Mouse (Mus musculus): ENCODE data around the gene Xrra1. TPM values are rescaled to one million over a fixed set of nuclear protein-coding genes. Genes with fewer than 3 reads are reported as not detected.
"Not testable (repeated sequence)": the region's sequence is repeated elsewhere in the genome, so short reads cannot be mapped to it uniquely, and the experiment has no call there.

Gene Xrra1
- total RNA-seq, 2 experiments from 2014 or later: not detected

DNA sequence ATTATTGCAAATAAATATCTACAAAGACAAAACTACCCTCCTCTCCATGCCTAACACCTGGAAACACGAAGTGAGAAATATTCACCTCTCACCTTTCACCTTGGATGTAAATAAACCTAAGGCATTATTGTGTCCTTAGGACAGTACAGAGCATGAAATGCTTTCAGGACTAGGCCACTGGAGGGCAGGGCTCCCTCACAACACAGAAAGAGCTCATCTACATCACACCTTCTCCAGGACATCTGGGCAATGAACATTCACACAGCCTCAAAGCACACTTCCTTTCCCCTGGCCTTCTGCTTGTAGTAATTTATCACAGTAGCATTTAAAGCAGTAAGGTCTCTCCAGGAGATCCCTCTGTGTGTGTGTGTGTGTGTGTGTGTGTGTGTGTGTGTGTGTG lies 76.8 kb downstream of the Xrra1 start:
- intact Hi-C loops (cut with DNase I): no loop called here

DNA sequence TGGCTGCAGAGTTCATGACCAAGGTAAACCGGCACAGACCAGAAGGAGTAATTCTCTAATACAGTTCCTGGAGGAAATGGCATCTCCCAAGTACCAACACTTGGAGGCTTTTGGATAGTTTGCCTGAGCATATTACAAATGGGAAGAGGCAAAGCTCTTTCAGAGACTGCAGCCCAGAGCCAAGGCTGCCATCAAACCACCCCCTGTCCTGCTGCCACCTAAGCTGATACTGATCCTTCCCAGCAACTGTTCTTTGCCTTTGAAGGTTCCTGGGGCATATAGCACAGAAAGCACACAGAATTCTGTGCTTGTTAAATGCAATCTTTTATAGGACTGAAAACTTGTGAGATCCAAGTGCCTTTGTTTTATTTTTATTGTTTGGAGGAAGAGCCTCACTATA lies 81.8 kb downstream of the Xrra1 start:
- DNase-seq: no peak
- intact Hi-C loops (cut with DNase I): no loop called here

More for the DNA sequence above, 76.8 kb downstream of the Xrra1 start:
- no peak for DNase-seq

DNA sequence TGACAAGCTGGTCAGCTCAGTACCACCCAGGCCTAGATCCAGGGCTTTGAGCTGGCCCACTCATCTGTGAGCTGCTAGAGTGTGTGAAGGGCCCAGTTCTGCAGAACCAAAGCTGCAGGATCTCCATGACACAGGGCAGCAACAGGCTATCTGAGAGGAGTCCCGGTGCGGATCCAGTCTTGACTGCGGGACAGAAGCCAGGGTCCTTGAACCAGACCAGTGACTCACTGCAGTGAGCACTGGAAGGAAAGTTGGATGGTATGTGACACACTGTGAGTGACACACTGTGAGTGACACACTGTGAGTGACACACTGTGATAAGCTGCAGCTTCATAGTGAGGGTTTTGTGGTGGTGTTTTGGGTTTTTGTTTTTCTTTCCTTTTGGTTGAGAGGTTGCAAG lies 85.6 kb downstream of the Xrra1 start:
- intact Hi-C loops (cut with DNase I): no loop called here
- no peak for DNase-seq

DNA sequence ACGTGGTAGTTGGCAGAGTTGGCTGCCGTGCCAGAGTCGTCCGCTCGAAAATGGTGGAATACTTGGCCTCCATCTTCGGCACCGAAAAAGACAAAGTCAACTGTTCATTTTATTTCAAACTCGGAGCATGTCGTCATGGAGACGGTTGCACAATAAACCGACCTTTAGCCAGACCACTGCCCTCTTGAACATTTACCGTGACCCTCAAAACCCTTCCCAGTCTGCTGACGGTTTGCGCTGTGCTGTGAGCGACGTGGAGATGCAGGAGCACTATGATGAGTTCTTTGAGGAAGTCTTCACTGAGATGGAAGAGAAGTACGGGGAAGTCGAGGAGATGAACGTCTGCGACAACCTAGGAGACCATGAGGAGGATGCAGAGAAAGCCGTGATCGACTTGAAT lies 86.1 kb downstream of the Xrra1 start:
- intact Hi-C loops (cut with DNase I); DNase-seq: not testable (repeated sequence)

DNA sequence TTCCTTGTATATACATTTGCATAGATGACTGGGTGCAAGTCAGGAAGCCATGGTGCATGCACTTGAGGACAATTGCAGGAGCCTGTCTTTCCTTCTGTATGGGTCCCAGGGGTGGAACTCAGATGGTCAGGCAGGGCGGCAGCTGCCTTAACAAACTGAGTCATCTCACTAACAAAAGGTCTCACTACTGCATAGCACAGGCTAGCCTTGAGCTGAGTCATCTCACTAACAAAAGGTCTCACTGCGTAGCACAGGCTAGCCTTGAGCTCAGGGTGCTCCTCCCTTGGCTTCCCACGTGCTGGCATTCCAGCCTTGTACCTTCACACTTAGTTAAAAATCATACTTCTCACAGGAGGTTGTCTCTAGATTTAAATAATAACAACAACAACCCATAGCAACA lies 87.0 kb downstream of the Xrra1 start:
- intact Hi-C loops (cut with DNase I): no loop called here
- DNase-seq: no peak

DNA sequence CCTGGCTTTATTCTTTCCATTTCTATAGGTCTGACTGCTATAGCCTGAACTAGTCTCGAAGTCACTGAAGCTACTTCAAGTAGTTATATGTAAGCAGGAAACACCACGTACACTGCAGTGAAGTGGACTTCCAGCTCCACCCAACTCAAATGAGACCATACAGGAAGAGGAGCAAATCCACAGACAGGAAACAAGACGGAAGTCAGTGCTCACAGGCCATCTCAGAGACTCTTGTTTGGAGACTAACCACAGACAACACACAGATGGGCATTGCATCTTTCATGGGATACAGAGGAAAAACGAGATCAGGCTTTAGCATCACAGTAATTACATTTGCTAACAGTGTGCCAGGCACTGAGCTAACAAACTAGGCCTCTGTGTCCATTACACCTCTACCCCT lies 87.4 kb downstream of the Xrra1 start:
- intact Hi-C loops (cut with DNase I): no loop called here

DNA sequence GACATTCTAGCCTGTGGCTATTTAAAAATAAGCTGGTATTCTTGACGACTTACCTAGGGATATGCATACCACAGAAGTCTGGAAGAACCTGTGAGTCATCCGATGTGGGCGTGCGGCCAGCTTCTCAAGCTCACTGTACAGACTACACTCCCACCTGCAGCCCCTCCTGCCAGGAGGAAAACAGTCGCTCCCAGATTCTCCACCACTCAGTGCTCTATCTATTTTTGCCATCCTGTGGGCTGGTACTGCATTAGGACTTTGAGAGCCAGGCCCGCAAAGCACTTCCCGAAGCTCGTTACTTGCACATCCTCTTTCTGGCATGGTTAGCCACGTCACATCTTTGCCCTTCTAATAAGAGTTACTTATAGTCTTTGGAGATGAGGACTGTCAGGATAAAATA lies 88.4 kb downstream of the Xrra1 start:
- DNase-seq: no peak
- intact Hi-C loops (cut with DNase I): no loop called here

More for the DNA sequence above, 87.4 kb downstream of the Xrra1 start:
- DNase-seq: no peak

DNA sequence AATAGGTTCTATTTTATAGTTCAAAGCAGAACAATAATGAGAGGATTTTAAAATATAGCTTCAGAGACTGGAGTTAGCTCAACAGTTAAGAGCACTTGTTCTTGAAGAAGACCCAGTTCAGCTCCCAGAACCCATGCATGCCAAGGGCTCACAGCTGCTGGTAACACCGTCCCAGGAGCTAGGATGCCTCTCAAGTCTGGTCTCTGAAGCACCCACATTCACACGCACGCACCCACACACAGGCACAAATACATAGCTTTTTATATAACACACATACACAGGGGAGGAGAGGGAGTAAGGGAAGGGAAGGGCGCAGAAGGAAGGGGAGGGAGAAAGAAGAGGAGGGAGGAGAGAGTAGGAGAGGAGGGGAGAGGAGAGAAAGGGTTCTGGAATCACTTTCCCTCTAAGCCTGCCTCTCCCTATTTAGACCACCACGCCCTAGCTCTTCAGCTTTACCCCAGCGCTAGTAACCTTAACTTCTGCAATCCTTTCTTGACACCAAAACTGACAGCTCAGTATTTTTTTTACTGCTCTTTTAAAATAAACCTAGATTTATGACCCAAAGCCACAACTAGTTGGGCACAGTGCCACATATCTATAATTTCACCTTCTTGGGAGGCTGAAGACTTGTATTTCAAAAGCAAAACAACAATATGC lies 94.7 kb downstream of the Xrra1 start:
- intact Hi-C loops (cut with DNase I): no loop called here
- DNase-seq: no peak

DNA sequence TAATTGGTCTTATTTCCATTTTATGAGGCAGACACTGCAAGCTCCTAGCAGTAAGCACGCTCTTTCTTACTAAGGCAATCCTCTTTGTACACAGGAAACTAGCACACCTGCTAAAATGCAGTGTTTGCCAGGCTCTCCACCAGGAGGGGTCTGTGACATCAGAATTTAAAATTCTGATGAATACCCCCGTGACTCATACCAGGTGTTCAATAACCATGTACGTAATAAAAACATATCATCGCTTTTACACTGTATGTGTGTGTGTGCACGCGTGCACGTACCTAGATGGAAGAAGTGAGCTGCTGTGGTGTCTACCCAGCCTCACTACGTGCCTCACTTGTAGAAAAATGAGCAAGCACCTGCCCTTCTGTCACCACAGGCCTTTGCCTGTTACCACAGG lies 95.3 kb downstream of the Xrra1 start:
- intact Hi-C loops (cut with DNase I): no loop called here
- no peak for DNase-seq

DNA sequence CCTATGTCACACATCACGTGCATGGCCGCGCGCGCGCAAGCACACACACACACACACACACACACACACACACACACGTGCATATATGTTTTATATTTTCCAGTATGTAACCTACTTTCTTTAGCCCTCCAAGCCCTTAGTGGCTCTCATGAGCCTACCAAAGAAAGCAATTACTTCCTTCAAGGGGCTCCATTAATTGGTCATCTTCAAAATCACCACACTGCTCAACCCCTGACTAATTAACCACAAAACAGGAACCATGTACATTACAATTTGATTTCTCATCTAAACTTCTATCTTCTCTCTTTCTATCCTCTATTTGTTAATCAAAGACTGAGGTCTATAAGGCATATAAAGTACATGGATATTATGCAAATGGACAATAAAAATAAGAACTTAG lies 97.2 kb downstream of the Xrra1 start:
- intact Hi-C loops (cut with DNase I): no loop called here
- DNase-seq: no peak

DNA sequence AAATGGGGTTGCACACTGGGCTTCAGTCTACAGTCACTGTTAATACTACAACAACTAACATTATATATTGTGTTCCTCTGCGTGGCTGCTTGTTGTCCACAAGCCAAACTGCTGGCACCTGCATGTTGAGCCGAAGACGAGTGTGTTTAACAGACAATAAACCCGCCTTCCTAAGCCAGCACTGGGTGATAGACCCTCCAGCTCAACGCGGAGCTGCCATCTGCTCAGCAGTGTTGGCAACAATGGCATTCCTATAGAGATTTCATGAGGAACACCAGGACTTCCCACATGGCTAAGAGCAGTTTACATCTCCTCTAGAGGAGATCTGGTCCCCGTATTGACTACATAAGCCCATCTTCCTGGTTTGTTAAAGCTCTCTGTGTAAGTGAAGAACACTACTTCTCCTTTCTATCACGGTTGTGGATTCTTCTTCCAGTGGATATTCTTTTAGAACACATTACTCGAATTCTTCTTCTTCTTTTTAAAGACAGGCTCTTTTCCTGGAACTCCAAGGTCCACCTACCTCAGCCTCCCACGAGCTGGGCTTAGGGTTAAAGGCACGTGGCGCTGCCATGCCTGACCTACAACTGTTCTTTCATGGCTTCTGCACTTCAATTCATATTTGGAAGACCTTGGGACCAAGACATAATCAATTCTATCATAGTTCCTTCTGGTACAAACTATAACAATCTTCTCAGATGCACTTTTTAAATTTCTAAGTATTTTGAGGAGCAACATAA lies 98.5 kb downstream of the Xrra1 start:
- DNase-seq: no peak
- intact Hi-C loops (cut with DNase I): no loop called here

DNA sequence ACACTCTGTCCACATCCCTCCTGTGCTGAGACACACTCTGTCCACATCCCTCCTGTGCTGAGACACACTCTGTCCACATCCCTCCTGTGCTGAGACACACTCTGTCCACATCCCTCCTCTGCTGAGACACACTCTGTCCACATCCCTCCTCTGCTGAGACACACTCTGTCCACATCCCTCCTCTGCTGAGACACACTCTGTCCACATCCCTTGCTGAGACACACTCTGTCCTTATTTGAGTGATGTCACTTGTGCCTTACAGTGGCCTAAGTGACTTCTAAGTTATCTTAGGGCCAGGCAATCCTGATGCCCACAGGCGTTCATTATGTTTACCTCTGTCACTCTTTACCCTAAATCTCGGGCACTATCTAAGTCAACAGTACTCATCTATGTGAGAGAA lies 101.7 kb downstream of the Xrra1 start:
- intact Hi-C loops (cut with DNase I); DNase-seq: not testable (repeated sequence)

DNA sequence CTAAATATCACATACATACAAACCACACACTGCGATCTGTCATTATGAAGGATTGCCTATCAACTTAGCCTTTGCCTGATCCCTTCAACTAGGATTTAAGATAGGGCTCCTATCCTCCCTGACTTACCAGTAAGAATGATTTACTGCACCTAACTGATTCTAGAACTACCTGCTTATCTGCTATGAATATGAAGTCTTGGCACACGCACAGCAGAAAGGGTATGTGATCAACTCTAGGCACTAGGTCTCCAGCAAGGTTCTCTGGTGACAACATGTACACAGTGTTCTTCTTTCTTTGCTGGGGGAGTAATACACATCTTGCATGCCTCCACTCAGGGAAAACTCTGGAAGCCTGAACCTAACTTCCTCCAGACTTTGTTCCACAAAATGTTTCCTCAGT lies 102.6 kb downstream of the Xrra1 start:
- DNase-seq: no peak
- intact Hi-C loops (cut with DNase I): no loop called here

DNA sequence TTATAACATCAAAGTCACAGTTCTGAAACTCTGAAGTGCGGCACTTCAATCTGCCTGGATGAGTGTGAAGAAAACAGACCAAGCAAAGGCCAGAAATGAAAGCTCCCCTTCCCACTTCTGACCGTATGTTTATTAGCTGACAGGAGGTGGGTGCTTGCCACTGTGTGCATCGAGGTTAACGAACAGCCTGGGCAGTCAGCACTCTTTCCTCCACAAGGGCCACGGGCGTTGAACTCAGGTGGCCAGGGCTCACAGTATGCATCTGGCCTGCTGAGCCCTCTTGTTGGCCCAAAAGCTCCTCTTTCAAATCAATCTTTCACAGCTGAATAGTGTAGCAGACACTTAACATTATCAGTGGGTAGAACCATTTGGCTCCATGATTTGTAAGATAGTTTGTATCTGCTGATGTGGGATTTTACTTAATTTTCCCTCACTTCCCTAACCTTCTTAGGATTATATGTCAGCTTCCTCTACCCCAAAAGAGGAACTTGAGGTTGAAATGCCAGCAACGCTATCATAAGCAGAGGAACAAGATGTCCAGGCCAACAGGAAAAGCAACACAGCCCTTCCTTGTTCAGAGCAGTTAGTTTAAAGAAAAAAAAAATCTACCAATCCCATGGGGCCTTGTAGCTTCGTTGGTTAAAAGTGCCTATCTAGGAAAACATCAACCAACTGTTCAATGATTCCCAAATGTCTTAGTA lies 103.8 kb downstream of the Xrra1 start:
- intact Hi-C loops (cut with DNase I): no loop called here
- peak in 1 of 2 experiments; percentile 36 for DNase-seq

DNA sequence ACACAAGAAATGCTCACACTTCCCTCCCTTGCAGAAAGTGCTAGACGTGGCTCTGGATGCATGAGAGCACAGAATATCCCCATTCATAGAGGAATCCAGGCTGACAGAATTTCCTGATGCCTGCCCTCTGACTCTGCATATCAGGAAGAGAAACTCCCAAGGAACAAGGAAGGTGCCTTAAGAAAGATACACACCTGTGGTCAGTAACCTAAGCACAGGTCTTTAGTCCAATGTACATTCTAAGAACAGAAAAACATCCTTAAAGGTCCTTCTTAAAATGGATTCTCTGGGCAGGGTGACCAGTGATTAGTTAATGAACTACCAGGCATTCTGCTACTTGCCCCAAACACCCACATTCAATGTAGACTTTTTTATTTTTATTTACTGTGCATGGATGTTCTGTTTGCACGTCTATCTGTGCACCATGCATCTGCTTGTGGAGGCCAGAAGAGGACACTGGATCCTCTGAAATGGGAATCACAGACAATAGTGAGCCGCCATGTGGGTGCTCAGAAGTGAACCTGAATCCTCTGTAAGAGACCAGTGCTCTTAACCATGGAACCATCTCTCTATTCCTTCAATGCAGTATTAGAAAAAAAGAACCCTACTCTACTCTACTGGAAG lies 104.4 kb downstream of the Xrra1 start:
- intact Hi-C loops (cut with DNase I): no loop called here
- peak in 1 of 2 experiments; percentile 40 for DNase-seq

DNA sequence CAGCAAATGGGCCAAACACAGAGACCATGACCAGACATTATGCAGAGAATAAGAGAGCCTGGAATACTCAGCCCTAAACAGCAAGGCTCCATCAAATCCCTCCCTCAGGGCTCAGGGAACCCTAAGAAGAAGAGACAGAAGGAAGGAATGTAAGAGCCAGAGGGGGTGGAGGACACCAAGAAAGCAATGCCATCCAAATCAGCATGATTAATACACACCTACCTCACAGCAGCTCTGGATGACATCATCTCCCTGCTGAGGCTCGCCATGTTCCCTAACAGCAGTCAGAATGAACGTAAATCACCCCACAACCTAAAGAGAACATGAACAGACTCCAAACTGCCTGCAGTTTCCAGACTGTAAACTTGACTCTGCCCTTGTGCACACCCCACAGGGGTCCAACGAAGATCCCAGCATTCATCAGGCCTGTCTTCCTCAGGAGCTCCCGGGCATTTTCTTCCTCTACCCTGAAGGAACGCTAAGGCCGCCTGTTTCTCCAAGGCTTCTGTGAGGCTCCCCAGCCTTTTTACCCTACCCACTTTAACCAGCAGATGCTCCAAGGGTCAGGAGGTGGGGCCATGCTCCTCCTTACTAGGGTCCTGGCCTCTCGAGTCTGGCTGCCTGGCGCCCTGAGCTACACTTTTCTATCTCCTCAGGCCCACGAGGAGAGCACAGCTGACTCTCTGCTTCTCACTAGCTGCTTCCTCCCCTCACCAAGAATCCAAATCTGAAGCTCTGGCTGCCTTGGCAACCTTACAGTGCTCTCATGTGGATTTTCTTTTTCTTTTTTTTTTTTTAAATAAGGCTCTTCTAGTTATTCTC lies 106.3 kb downstream of the Xrra1 start:
- intact Hi-C loops (cut with DNase I): no loop called here
- DNase-seq: no peak

DNA sequence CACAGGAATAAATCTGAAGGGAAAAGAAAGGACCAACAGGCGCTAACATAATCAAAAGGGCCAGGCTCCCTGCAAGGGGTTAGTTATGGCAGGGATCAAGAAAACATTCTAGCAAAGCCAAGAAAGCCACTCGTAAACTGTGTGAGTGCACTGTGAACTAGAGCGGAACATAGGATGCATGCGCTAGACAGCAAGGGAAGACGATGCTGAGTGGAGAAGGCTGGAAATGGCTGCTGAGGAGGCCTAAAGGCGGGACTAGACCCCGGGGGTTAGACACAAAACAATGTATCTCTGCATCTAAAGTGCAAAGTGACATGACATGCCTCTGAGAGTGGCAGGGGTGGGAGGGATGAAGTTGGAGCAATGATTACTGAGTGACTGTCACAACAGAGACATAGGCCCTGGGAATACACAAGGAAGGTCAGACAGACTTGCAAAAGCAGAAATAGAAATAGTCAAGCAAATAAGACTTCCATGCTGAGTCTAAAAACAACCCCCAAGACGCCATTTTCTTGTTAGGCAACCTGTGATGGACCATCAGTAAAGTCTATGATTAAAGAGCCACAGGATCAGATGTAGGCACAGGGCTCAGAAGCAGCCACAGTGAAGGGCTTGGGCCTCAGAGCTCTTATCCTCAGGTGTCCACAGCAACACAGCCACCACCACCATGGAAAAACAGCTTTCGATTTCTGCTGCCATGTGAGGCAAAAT lies 107.2 kb downstream of the Xrra1 start:
- intact Hi-C loops (cut with DNase I): no loop called here
- DNase-seq: no peak
